Mouse (Mus musculus) left cerebral cortex, adult 11 months (tissue): ENCODE data around the gene Gm20403.
"Not testable (repeated sequence)": the region's sequence is repeated elsewhere in the genome, so short reads cannot be mapped to it uniquely, and the experiment has no call there.

Experiments used
- DNase-seq: peaks from one replicate; pipeline ENCODE4 v3.0.0; 2022; ENCODE audit warnings: low spot score

Gm20403 gene

GRCm38 (mm10) chr12:54986052-54986717 is at the start of gene Gm20403:
Gene Gm20403, minus strand, starts transcription at chr12:54986529.
- no peak for DNase-seq

- no peak for DNase-seq
These were observed 40.8 kb upstream of the Gm20403 start for GRCm38 (mm10) chr12:55027088-55027487.

DNA sequence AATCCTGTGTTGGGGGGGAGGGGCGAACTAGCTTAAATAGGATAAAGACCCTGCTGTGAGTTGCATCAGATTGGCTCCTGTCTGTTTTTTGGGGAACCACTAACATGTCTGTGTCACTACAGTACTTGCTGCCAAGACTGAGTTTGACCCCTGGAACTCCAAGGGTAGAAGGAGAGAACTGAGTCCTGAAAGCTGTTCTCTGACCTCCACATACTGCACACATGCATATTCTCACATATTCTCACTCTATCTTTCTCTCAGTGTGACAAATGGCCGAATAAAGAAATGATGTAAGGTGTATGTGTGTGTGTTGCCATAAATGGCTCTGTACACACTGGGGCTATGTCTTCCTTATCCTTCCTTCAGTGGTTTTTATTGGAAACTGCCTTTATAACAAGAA is 37.0 kb upstream of the Gm20403 start:
- no peak for DNase-seq

- DNase-seq = no peak
These were observed 33.1 kb upstream of the Gm20403 start for GRCm38 (mm10) chr12:55019421-55019877.

DNA sequence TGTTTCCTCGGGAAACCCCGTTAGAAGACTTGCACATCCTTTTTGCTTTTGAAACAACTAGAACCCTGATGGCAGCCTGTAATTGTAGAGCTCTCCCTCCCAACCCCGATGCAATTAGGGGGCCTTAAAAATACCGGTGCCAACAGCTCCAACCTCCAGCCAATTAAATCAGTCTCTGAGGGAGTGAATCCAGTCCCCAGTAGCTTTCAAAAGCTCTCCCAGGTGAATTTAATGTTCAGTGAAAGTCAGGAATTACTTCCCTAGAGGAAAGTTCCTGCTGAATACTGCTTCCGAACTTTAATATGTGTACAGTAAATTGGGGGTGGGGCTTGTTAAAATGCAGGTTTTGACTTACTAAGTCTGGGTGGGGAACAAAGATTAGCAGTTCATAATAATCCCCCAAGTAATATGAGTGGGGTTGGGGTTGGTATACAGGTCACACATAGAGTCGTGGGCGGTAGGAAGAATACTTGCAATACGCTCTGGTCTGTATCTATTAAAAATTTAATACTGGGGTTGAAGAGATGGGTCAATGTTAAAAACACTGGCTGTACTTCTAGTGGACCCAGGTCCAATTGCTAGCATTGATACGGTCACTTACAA is 30.9 kb upstream of the Gm20403 start:
- no peak for DNase-seq

GRCm38 (mm10) chr12:55016339-55017118 is 30.2 kb upstream of the Gm20403 start:
- no peak for DNase-seq

DNA sequence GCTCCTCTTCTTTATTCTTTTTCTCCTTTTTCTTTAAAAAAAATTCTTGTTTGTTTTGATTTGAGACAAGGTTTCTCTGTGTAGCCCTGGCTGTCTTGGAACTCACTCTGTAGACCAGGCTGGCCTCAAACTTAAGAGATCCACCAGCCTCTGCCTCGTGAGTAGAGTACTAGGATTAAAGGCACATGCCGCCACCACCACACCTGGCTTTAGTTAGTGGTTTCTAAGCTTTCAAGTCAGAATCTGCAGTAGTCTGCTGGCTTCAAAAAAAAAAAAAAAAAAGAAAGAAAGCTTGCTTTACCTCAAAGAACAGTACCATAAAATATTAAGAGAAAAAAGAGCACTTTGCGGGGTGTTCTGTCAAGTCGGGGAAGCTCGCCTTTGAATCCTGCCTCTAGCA is 29.1 kb upstream of the Gm20403 start:
- no peak for DNase-seq

DNA sequence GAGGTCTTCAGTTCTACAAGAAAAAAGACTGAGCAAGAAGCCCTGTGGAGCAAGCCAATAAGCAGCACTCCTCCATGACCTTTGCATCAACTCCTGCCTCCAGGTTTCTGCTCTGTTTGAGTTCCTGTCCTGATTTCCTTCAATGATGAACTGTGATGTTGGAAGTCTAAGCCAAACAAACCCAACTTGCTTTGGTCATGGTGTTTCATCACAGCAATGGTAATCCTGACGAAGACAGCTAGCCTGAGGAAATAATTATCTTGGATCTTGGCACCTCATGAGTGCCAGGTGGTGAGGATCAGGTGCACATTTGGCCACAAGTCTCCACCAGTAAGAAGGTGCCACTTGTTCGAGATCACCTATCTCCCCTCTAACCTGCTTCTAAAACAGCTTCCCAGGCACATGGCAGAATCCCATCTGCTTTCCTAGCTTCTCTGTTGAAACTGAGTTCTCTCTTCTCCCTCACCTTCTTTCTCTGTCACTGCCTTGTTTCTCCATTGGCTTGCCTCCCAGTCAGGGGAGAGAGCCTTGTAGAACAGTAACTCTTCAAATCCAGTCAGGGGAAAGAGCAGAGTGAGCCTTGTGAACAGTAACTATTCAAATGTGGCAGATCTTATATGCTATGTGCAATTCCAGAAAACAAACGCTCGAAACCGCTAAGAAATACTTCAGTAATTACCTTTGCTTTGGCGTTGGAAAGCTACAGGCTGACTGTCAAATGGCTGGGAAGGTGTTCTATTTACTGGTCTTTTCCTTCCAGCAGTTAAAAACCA is 27.5 kb upstream of the Gm20403 start, which contains the start of gene Baz1a:
TSS of gene Baz1a (minus strand) at position 723 of the 773 bp plus-strand sequence.
- DNase-seq = no peak

GRCm38 (mm10) chr12:55013031-55013430 is 26.7 kb upstream of the Gm20403 start:
- no peak for DNase-seq

- DNase-seq = no peak
These were observed 21.2 kb upstream of the Gm20403 start for GRCm38 (mm10) chr12:55007361-55008008.

GRCm38 (mm10) chr12:55006071-55006470 is 19.7 kb upstream of the Gm20403 start:
- no peak for DNase-seq

- no peak for DNase-seq
These were observed 18.1 kb upstream of the Gm20403 start for GRCm38 (mm10) chr12:55004396-55004795.

- DNase-seq = no peak
These were observed 17.5 kb upstream of the Gm20403 start for GRCm38 (mm10) chr12:55003843-55004242.

GRCm38 (mm10) chr12:55002532-55002931 is 16.2 kb upstream of the Gm20403 start:
- DNase-seq = not testable (repeated sequence)

DNA sequence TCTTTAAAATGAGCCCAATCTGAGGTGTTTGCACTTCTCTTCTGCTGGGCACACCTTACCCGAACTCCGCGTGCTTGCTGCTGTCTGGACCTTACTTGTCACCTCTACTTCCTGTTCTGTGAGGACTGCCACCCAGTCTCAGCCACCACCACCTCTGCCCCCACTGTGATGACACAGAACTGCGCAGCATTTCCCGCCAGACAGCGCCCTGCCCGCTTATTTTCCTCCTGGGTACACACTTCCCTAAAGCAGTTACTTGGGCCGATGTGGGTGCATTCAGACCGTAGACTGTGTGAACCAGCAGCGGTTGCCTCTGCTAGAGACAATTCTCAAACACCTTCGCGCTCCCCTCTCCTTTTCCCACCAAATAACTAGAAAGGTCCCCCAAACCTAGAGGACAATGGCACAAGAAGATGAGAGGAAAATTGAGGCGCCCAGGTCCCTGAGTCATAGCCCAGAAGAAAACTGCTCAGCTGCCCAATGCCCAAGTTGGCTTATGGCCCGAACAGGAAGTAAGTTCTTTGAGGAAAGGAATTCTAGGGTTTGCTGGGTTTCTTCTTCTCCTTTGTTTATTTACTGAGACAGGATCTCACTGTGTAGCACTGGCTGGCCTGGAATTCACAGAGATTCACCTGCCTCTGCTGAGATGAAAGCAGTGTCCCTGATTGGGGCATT is 12.8 kb upstream of the Gm20403 start:
- no peak for DNase-seq

DNA sequence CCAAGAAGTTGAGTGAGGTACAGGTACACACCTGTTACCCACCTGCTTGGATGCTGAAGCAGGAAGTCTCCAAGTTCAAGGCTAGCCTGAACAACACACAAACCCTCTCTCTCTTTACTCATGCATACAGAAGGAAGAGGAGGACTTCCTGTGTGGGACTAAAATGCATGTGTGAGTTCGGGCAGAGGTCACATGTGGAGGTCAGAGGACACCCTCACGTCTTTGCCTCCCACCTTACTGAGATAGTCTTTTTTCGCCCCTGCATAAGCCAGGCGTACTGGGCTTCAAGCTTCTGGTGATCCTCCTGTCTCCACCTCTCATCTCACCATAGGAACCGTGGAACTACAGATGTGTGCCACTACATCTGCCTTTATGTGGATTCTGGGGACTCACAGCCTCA is 12.1 kb upstream of the Gm20403 start:
- DNase-seq = no peak

GRCm38 (mm10) chr12:54996979-54997474 is 10.7 kb upstream of the Gm20403 start:
- no peak for DNase-seq

DNA sequence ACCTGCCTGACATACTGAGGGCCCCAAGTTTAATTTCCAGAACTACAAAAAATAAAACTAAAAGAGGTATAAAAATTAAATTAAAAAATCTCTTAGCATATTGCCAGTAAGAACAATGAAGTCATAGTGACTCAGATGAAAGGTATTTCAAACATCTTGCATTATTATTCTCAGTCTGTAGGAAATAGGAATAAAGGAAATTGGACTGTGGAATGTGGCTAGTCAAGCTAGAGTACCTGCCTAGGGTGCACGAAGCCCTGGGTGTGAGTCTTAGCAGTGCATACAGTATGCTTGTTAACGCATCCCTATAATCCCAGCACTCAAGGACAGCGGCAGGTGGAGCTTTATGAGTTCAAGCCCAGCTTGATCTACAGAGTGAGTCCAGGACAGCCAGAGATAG is 9.6 kb upstream of the Gm20403 start:
- DNase-seq = no peak

- no peak for DNase-seq
These were observed 8.1 kb upstream of the Gm20403 start for GRCm38 (mm10) chr12:54994418-54994817.

GRCm38 (mm10) chr12:54994068-54994386 is 7.7 kb upstream of the Gm20403 start:
- DNase-seq = no peak
